Mouse (Mus musculus): ENCODE data around the gene Rad51b. TPM values are rescaled to one million over a fixed set of nuclear protein-coding genes. Genes with fewer than 3 reads are reported as not detected.

Rad51b gene
- total RNA-seq, 2 experiments from 2014 or later: 0.63 to 1.7 TPM

DNA sequence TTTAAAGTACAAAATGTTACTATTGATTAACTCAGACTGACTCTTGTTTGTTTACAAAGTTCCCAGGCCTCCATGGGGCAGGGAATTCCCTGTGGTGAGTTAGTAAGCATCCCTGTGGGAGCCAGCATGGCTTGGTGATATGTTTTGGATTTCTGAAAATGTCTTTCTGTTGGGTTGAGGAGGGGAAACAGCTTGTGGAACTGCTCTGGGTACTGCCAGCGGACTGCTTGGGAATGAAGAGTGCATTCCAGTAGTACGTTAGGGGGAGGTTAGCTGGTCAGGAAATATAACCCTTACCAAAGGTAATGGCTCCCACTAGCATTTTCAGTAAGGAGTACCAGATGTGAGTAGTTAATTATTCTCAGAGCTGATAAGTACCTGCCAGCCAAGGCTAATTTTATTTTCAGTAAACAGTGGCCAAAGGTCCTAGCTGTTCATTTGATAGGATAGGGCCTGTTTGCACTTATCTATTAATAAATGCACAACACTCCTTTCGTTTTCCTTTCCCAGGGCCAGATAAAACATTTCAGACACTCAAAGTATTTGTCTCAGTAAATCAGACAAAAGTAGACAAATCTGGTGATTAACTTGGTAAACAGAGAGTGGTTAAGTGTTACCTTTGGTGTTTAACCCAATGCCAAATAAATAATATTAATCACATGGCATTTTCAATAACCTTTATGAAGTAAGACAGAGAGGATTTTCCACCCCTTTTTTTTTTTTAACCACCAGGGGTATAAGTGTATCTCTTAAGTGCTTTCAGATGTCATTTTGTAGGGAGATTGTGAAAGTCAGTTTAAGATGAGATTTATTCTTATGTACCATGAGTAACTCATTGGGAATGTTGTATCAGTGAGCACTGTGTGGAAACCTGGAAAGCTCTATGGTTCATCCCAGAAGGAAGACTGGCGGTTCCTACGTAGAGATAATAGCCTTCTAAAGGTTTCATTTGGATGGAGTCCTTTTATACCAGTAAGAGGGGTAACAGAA lies 235.0 kb downstream of the Rad51b start:
- no peak for DNase-seq

GRCm38 (mm10) chr12:79534778-79535177 lies 237.7 kb downstream of the Rad51b start:
- DNase-seq: no peak

GRCm38 (mm10) chr12:79535532-79536437 lies 238.7 kb downstream of the Rad51b start:
- DNase-seq: no peak

DNA sequence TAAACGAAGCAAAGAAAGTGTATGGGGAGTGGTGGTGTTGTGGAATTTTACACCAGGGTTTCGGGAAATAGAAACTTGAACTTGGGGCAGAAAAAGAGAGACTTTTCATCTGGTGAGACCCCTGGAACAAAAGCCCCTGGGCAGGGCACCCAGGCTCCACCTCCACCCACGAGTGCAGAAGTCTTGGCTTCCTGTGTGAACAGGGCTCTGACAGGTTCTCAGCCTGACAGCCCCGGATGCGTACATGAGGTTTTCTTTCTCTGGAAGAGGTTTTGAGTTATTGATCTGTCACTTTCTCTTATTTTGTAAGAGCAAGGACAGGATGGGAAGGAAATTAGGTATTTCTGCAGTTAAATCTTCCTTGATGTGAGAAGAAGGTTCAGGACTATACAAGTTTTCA lies 243.1 kb downstream of the Rad51b start:
- no peak for DNase-seq

GRCm38 (mm10) chr12:79541581-79541980 lies 244.5 kb downstream of the Rad51b start:
- no peak for DNase-seq

GRCm38 (mm10) chr12:79545063-79545462 lies 248.0 kb downstream of the Rad51b start:
- no peak for DNase-seq

- DNase-seq: no peak
These were observed 250.5 kb downstream of the Rad51b start for GRCm38 (mm10) chr12:79547556-79547955.

GRCm38 (mm10) chr12:79548607-79549330 lies 251.7 kb downstream of the Rad51b start:
- DNase-seq: no peak

GRCm38 (mm10) chr12:79550049-79550682 lies 253.1 kb downstream of the Rad51b start:
- DNase-seq: no peak

GRCm38 (mm10) chr12:79551274-79551673 lies 254.2 kb downstream of the Rad51b start:
- no peak for DNase-seq

DNA sequence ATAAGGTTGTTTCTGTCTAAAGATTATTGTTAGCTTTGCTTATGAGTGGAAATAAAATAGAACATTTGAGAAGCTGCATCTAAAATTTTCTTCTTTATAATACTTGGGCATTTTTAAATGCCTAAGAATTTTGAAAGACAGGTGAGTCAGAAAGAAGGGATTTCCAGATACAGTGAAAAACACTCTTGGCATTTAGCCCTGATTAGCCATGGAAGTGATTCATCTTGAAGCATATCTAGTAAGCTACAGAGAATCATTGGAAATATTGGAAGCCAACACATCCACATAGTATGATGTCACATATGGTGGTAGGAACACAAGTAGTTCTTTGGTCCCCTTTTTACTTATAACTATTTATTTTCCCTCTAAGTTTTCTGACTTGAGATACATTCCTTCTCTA lies 256.0 kb downstream of the Rad51b start:
- DNase-seq: no peak

DNA sequence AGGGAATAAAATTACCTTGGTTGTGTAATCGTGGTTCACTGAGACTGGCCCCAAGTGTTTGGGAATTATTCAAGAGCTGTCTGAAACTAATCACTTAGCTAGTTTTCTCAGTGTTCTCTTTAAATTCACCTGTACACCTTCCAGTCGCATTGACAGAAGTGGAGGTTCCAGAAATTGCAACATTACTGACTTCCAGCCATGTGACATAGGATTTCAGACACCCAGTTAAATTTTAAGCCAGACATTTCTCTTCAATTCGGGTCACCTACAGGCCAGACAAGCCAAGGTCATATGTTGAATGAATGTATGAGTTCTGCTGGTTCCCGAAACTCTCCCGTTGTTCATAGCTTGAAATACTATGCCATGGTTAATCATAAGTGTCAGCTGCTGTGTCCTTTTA lies 260.8 kb downstream of the Rad51b start:
- no peak for DNase-seq

DNA sequence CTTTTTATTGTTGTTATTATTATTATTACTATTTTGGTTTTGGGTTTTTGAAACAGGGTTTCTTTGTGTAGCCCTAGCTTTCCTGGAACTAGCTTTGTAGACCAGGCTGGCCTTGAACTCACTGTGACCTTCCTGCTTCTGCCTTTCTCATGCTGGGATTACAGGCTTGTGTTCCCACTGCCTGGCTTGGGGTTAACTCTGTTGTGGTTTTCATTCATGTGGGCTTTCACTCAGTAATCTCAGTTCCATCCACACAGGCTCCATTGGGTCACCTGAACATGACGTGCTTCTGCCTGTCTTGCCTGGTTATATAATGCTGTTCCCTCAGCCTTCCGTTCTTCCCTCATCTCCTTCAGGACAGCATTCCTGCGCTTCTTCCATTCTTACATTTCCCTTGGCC lies 261.6 kb downstream of the Rad51b start:
- no peak for DNase-seq

GRCm38 (mm10) chr12:79559410-79560015 lies 262.4 kb downstream of the Rad51b start:
- no peak for DNase-seq

DNA sequence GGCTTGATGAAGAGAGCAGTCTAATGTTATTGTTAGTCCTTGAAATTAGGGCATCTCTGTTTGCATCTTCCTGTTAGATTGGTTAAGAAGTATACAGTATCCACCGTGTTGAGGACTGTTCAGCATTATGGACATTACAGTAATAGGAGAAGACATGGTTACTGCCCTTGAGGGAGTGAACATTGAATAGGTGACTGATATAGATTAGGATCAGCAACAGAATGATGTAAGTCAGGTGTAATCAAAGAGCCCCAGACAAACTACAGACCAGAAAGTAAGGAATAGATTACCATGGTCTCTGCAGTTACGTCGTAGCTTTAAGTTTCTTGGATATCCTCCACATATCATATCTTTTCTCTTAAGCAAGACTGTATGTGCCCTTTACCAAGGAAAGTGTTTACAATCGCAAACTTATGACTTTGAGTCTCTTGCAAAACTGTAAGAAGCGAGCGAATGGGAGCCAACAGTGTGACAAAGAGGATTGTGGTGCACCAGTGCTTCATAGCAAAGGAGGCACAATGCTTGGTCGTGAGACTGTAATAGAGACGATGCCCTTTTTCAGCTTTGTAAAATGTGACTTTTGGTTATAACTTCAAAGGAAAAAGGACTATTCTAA lies 263.1 kb downstream of the Rad51b start:
- no peak for DNase-seq

DNA sequence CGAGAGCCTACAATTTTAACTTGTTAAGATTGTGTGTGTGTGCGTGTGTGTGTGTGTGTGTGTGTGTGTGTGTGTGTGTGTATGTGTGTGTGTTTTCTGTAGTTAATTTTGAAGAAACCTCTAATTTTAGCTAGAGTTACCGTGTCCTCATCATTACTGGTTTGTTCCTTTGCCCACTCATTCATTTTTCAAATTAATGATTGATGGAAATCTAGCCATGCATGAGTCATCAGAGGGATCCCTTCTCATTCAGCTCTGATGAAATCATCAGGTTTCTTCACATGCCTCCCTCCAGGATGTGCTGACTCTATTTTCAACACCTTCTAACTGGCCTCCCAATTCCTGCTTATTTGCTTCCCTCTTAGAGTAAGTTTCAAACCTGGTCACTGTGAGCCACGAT lies 263.8 kb downstream of the Rad51b start:
- no peak for DNase-seq

DNA sequence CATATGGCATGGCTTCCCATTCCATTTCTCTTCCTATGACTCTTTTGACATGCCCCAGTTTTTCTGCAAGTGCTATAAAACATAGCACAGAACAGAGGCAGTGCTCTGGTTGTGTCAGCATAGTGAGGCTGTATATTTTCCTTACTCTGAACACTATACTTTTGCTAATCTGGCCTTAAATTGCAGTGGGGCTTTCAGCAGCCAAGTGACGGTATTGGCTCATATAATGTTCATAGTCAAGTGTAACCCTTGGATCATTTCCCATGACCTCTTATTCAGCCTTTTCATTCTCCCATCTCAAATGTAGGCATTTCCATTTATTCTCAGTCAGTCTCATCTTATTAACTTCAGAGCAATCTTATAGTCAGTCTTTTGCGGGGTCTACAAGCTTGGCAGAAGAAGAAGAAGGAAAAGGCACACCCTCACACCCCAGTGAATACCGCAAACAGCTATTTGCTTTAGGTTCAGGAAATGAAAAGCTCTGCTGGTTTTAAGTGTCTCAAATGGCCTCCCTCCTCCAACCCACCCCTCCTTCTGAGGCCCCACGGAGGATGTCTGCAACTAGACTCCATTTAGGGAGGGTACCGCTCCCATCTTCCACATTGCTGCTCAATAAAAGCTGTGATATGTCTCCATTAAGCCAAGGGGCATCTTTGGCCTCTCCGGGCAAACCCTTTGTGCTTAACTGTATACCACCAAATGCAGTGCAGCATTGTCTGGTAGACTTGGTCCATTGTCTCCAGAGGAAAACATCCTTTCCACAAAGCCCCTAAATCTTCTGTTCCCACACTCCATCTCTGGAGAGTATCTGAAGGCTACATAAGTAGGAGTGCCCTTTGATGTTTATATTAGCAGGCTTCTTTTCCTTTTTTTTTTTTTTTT lies 277.3 kb downstream of the Rad51b start:
- DNase-seq: no peak

DNA sequence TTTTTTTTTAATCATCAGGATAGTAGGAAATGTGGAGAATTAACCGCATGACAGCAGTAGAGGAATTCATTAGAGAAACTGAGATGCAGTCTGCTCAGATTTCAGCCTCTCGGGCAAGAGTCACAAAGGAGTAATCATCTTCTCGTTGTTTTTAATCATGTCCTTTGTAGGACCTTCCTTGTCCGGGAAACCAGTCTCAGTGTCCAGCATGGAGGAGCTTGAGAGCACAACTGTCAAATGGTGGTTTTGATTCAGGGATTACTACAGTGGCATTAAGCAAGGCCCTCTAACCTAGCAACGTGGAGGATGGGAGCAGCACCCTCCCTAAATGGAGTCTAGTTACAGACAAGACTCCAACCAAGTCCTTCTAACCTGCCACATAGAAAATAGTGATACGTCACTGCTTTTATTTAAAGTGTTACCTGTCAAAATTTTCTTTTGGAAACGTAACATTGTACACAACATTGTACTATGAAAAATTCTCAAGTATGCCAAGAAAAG lies 278.0 kb downstream of the Rad51b start:
- DNase-seq: no peak

- no peak for DNase-seq
These were observed 280.4 kb downstream of the Rad51b start for GRCm38 (mm10) chr12:79577525-79577924.
